Mouse (Mus musculus): ENCODE measurements around the gene Vmn1r58. TPM values are rescaled to one million over a fixed set of nuclear protein-coding genes. Genes with fewer than 3 reads are reported as not detected.
"Not testable (repeated sequence)": the region's sequence is repeated elsewhere in the genome, so short reads cannot be mapped to it uniquely, and the experiment has no call there.

Vmn1r58 gene
- polyA plus RNA-seq (2012), result under 0.01 TPM in 1 of 2 replicates, not detected in the other

DNA sequence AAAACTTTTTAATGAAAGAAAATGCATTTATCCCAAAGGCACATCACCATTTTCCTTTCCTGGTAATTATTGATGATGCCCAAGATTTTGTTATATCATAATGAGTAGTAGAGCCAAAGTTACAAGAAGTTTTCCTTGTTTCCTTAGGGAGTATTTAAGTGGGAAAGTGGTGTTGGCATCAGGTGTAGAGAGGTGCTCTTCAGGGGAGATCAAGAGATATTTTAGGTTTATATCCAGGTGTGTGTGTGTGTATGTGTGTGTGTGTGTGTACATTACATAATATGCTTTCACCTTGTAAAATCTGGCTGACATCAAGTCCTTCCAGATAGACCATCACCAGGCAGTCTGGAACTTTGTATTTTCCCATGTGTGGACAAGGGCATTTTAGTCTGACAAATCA is at the start of gene Vmn1r58:
Vmn1r58 (minus strand) TSS at position 101 of the 400 bp plus-strand sequence.
- H3K36me3 ChIP-seq (ENCODE audit: control insufficient read depth); H3K4me3 ChIP-seq (replicated peaks); H3K9me3 ChIP-seq (ENCODE audit: control insufficient read depth, low read length); H3K4me1 ChIP-seq (ENCODE audit: control insufficient read depth); H3K27me3 ChIP-seq (ENCODE audit: control insufficient read depth): not testable (repeated sequence)

DNA sequence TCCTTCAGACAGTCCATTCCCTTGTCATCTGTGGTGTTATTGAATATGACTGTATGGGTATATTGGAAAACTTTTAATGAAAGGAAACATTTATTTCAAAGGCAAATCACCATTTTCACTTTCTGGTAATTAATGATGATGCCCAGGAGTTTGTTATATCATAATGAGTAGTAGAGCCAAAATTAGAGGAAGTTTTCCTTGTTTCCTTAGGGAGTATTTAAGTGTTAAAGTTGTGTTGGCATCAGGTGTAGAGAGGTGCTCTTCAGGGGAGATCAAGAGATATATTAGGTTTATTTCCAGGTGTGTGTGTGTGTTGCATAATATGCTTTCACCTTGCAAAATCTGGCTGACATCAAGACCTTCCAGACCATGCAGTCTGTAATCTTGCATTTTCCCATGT is 43.5 kb upstream of the Vmn1r58 start, which contains the start of gene Vmn1r59:
Vmn1r59 (minus strand) TSS at position 101 of the 400 bp plus-strand sequence.
- Histone ChIP-seq H3K36me3 (ENCODE audit: control insufficient read depth) (no peaks in the 10 kb centered on the region), H3K4me1 (ENCODE audit: control insufficient read depth) (no peaks in the 10 kb centered on the region), H3K27me3 (ENCODE audit: control insufficient read depth) (no peaks in the 10 kb centered on the region), H3K9me3 (ENCODE audit: control insufficient read depth, low read length) (peaks cover 24% of the 10 kb centered on the region), H3K4me3 (replicated peaks) (no peak within 1 kb of the TSS)
- TF ChIP-seq TAL1 (IDR thresholded peaks at IDR 0.05; ENCODE audit: low read length) (no peak), GATA1 (IDR thresholded peaks at IDR 0.05; ENCODE audit: low read length) (no peak)

DNA sequence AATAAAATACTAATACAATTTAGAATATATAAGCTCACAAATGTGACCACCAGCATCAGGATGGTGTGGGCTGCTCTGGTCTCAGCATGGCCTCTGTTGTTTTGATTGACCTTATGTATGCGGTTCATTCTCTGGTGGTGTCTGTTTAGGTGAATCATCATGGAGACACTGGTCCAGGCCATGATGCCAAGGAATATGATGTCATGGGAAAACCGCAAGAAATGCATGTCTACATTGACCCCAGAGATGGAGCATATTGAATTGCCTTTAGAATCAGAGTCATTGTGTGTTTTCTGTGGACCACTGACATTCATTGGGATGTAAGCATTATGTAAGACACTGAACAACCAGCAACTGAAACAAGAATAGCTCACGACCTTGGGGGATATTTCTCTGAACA is 40.8 kb upstream of the Vmn1r58 start:
- H3K4me3 ChIP-seq (replicated peaks); H3K4me1 ChIP-seq (ENCODE audit: control insufficient read depth); H3K27me3 ChIP-seq (ENCODE audit: control insufficient read depth); H3K36me3 ChIP-seq (ENCODE audit: control insufficient read depth): not testable (repeated sequence)
- peaks cover 16% of the 10 kb centered on the region for H3K9me3 ChIP-seq (ENCODE audit: control insufficient read depth, low read length)

DNA sequence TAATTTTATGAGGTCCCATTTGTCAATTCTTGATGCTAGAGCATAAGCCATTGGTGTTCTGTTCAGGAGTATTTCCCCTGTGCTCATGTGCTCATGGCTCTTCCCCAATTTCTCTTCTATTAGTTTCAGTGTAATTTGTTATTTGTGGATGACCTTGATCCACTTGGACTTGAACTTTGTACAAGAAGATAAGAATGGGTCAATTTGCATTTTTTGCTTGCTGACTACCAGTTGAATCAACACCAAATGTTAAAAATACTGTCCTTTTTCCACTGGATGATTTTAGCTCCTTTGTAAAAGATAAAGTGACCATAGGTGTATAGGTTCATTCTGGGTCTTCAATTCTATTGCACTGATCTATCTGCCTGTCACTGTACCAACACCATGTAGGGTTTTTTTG is 35.4 kb upstream of the Vmn1r58 start:
- no peaks in the 10 kb centered on the region for H3K36me3 ChIP-seq (ENCODE audit: control insufficient read depth)
- no peaks in the 10 kb centered on the region for H3K27me3 ChIP-seq (ENCODE audit: control insufficient read depth)
- H3K4me1 ChIP-seq (ENCODE audit: control insufficient read depth), result no peaks in the 10 kb centered on the region
- TF ChIP-seq GATA1 (IDR thresholded peaks at IDR 0.05; ENCODE audit: low read length), result no peak
- no peak for TF ChIP-seq TAL1 (IDR thresholded peaks at IDR 0.05; ENCODE audit: low read length)
- no peak overlapping the region for H3K4me3 ChIP-seq (replicated peaks)
- H3K9me3 ChIP-seq (ENCODE audit: control insufficient read depth, low read length), result peaks cover 3% of the 10 kb centered on the region; the same call in 1 of the 2 replicates

DNA sequence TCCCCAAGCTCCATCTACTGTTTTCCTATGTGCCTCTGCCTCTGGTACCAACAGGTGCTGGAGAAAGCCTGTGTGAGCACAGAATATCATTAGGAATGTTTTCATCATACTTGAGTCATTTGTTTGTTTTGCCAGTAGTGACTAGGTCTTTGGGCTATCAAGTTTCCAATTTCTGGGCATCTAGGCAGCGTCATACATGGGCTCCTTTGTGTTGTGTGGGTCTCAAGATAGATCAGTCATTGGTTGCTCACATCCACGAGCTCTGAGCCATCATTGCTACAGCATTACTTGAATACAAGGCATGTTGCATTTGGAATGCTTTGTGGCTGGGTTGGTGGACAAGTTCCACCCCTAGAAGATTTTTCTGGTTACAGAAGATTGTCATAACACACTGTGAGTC is 7.0 kb downstream of the Vmn1r58 start:
- peaks cover 3% of the 10 kb centered on the region for H3K9me3 ChIP-seq (ENCODE audit: control insufficient read depth, low read length)
- no peak for TF ChIP-seq TAL1 (IDR thresholded peaks at IDR 0.05; ENCODE audit: low read length)
- TF ChIP-seq GATA1 (IDR thresholded peaks at IDR 0.05; ENCODE audit: low read length), result no peak
- H3K4me1 ChIP-seq (ENCODE audit: control insufficient read depth), result no peaks in the 10 kb centered on the region

DNA sequence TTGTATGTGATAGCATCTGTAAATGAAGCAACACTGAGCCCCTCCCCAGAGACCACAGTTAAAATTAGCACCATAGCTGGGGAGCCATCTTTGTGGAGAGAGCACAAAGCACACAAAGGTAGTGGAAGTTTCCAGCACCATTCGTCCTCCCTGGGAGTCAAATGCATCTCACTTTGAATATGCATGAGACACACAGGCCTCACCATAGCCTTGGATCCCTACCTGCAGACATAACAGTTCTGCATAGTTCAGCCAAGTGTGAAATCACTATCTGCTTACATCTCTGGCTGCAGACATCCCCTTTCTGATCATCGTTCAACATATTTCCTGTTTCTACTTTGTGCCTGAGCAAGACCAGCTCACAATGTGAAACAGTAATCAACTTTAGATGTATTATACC is 46.5 kb downstream of the Vmn1r58 start:
- Histone ChIP-seq H3K4me1 (ENCODE audit: control insufficient read depth) (no peaks in the 10 kb centered on the region), H3K9me3 (ENCODE audit: control insufficient read depth, low read length) (peaks cover 21% of the 10 kb centered on the region), H3K27me3 (ENCODE audit: control insufficient read depth) (no peaks in the 10 kb centered on the region), H3K36me3 (ENCODE audit: control insufficient read depth) (no peaks in the 10 kb centered on the region), H3K4me3 (replicated peaks) (no peak overlapping the region)
- no peak for TF ChIP-seq TAL1 (IDR thresholded peaks at IDR 0.05; ENCODE audit: low read length)
- TF ChIP-seq GATA1 (IDR thresholded peaks at IDR 0.05; ENCODE audit: low read length), result no peak

More for the DNA sequence above, 7.0 kb downstream of the Vmn1r58 start:
- Histone ChIP-seq H3K36me3 (ENCODE audit: control insufficient read depth) (no peaks in the 10 kb centered on the region), H3K27me3 (ENCODE audit: control insufficient read depth) (no peaks in the 10 kb centered on the region), H3K4me3 (replicated peaks) (no peak overlapping the region)

DNA sequence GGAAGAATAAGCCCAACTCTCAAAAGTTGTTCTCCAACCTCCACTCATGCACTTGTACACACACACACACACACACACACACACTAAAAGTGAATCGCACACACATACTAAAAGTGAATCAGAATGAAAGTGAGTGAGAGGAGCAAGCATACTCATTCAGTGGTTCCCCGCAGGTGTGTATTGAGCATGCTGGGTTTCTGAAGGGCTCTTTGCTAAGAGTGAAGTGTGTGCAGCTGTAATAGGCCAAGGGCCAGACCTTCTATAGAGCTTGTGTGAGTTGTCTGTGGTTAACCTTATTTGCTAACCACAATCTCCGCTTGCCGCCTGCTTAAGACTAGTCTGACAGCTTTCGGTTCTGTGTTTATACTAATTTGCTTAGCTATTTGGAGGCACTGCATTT is 49.6 kb downstream of the Vmn1r58 start:
- Histone ChIP-seq H3K9me3 (ENCODE audit: control insufficient read depth, low read length) (peaks cover 28% of the 10 kb centered on the region), H3K4me3 (replicated peaks) (no peak overlapping the region), H3K4me1 (ENCODE audit: control insufficient read depth) (no peaks in the 10 kb centered on the region), H3K36me3 (ENCODE audit: control insufficient read depth) (no peaks in the 10 kb centered on the region), H3K27me3 (ENCODE audit: control insufficient read depth) (no peaks in the 10 kb centered on the region)
- TF ChIP-seq GATA1 (IDR thresholded peaks at IDR 0.05; ENCODE audit: low read length) (no peak), TAL1 (IDR thresholded peaks at IDR 0.05; ENCODE audit: low read length) (no peak)

Other genes starting within 250 kb of the Vmn1r58 start
- not detected in 2 replicates for gene Vmn1r56, start 216.6 kb downstream of the Vmn1r58 start, polyA plus RNA-seq (2012)
- gene Vmn1r57, start 194.9 kb downstream of the Vmn1r58 start, polyA plus RNA-seq (2012), result not detected in 2 replicates
- gene Gm5065, start 62.9 kb downstream of the Vmn1r58 start, polyA plus RNA-seq (2012), result not detected in 2 replicates
- gene Nlrp2, start 62.4 kb downstream of the Vmn1r58 start, polyA plus RNA-seq (2012), result not detected in 2 replicates
- gene Vmn1r59, start 43.4 kb upstream of the Vmn1r58 start, polyA plus RNA-seq (2012), result 0.10 TPM in 1 of 2 replicates, not detected in the other
- gene Vmn2r28, start 80.6 kb upstream of the Vmn1r58 start, polyA plus RNA-seq (2012), result not detected in 2 replicates
- gene Vmn1r60, start 133.9 kb upstream of the Vmn1r58 start, polyA plus RNA-seq (2012), result not detected in 2 replicates
- not detected in 2 replicates for gene Vmn1r61, start 199.9 kb upstream of the Vmn1r58 start, polyA plus RNA-seq (2012)

Data from erythroblast, embryonic 14.5 days (primary cell).